Mouse (Mus musculus) erythroblast, embryonic 14.5 days (primary cell): Measurements from ENCODE around the gene Hoxa4. TPM values are rescaled to one million over a fixed set of nuclear protein-coding genes. Genes with fewer than 3 reads are reported as not detected.

Experiments
- H3K27me3 ChIP-seq: 2 replicates; pipeline ENCODE4 v1.6.1; 2012; ENCODE audit warnings: inconsistent platforms; ENCODE audit not compliant: control insufficient read depth
- H3K36me3 ChIP-seq: 2 replicates; pipeline ENCODE4 v1.6.1; 2012; ENCODE audit warnings: mild to moderate bottlenecking, inconsistent platforms; ENCODE audit not compliant: control insufficient read depth
- H3K4me1 ChIP-seq: 2 replicates; pipeline ENCODE4 v1.6.1; 2012; ENCODE audit warnings: inconsistent platforms; ENCODE audit not compliant: control insufficient read depth
- H3K4me3 ChIP-seq: replicated peaks from 2 replicates; pipeline ENCODE3; 2012; ENCODE audit warnings: moderate library complexity, mild to moderate bottlenecking, inconsistent platforms
- H3K9me3 ChIP-seq: 2 replicates; pipeline ENCODE4 v1.6.1; 2012; ENCODE audit warnings: low read length, inconsistent platforms, mixed read lengths; ENCODE audit not compliant: control insufficient read depth
- GATA1 ChIP-seq: IDR thresholded peaks from 2 replicates; pipeline ENCODE4 v1.6.1; 2012; ENCODE audit warnings: low read length, inconsistent platforms, mixed read lengths
- TAL1 ChIP-seq: IDR thresholded peaks from 3 replicates; pipeline ENCODE4 v1.6.1; 2012; ENCODE audit warnings: low read length, inconsistent platforms, mixed read lengths
- polyA plus RNA-seq: library from polyadenylated mRNA; stranded (reverse); fragments of >175 nt; gene quantifications from 2 replicates; pipeline ENCODE4 v1.2.3, GENCODE M21; 2012

Gene Hoxa4
- polyA plus RNA-seq: not detected in 2 replicates

DNA sequence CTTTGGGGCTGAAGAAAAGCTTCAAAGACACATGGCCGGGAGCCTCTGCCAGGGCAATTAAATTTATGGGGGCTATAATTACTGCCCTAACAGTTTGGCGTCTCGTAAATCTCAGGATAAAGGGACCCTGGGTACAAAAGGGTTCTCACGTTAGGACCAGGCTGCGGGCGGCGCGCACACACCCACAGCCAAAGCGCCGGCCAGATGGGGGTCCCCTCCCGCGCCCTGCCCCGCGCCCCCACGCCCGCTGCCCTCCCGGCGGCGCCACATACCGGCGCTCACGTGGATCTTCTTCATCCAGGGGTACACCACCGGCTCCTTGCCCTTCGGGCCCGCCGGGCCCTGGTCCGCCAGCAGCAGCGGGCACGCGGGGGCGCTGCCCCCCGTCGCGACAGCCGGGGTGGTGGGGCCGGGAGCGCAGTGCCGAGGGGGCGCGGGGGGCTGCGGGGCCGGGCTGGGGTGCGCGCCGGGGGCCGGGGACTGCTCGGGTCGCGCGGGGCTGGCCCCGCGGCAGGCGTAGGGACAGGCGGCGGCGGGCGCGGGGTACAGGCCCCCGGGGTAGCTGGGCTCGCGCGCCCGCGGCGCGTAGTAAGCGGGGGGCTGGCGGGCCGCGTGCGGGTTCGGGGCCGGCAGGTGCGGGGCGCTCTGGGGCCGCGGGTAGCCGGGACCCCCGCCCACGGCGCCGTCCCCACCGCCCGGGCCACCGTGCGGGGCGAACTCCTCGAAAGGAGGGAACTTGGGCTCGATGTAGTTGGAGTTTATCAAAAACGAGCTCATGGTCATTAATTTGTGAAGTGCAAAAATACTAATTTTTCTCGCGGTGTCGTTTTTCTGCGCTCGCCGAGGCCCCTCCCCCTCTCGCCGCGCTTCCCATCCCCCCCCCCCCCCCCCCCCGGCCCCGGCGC, at the start of gene Hoxa4:
Gene Hoxa4, minus strand, starts transcription at position 848 of the 905 bp plus-strand sequence.
- H3K27me3 ChIP-seq: peaks cover 99% of the 10 kb centered on the region
- peaks cover 4% of the 10 kb centered on the region for H3K4me1 ChIP-seq
- H3K9me3 ChIP-seq: peaks cover 3% of the 10 kb centered on the region; the same call in 1 of the 2 replicates
- peak within 1 kb of the TSS; percentile 50 for H3K4me3 ChIP-seq
- TF ChIP-seq TAL1: no peak
- TF ChIP-seq GATA1: no peak
- H3K36me3 ChIP-seq: no peaks in the 10 kb centered on the region

DNA sequence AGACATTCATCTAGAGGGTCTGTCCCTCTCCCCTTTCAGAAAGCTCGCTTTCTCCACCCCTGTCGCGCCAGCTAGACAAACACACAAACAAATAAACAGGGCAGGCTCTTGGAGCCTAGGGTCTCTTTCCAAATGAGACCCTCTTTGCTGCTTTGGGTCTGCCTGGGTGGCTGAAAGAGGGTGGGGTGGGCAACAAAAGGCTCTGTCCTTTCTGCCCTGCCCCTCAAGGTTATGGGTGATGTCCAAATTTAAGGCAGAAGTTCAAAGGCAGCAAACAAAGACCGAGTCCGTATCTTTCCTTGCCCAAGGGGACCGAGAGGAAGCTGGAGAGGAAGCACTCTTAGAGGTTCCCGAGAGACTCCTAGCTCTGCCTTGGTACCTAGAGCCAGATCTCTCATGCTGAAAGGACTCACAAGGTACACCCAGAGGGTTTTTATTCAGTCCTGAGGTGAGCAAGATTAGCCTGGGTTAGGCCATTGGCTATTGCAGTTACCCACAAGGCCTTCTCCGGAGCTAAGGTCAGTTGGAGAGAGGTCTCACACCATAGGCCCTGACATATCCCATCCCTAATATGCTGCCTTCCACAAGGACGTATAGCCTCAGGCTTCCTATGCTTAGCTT, 49.6 kb upstream of the Hoxa4 start:
- H3K27me3 ChIP-seq: peaks cover 100% of the 10 kb centered on the region
- no peak for TF ChIP-seq GATA1
- no peak for TF ChIP-seq TAL1
- H3K36me3 ChIP-seq: no peaks in the 10 kb centered on the region
- no peak overlapping the region for H3K4me3 ChIP-seq
- no peaks in the 10 kb centered on the region for H3K4me1 ChIP-seq
- no peaks in the 10 kb centered on the region for H3K9me3 ChIP-seq

DNA sequence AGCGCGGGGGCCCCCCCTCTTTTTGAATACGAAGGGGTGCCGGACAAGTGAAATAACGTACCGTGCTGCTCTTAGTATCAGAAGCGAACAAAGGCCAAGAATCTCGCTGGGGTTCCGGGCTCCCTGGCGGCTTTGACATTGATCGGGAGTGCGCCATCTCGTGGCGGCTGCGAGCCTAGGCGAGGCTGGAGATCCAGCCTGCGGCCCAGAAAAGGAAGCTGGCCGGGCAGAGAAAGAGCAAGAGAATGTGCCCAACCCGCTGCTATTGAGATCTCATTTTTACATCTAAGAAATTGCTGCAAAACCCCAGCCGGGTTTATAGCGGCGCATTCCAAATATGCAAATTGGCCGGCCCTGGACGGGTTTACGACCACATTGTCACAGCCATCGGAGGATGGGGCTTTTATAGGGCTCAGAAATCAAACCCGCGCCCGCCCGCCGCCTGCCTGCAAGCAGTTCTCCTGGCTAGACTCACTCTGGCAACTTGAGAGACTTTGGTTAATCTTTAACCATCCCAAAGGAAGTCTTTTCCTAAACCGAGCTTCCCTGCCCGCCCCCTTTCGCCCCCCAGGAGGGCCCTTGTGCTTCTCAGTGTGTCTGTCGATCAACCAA, 48.9 kb upstream of the Hoxa4 start, which contains the start of gene Hoxa10:
Gene Hoxa10, minus strand, starts transcription at position 466 of the 612 bp plus-strand sequence.
- Histone ChIP-seq H3K4me1 (no peaks in the 10 kb centered on the region), H3K4me3 (no peak within 1 kb of the TSS), H3K36me3 (no peaks in the 10 kb centered on the region), H3K27me3 (peaks cover 100% of the 10 kb centered on the region), H3K9me3 (no peaks in the 10 kb centered on the region)
- TF ChIP-seq TAL1 (no peak), GATA1 (no peak)

DNA sequence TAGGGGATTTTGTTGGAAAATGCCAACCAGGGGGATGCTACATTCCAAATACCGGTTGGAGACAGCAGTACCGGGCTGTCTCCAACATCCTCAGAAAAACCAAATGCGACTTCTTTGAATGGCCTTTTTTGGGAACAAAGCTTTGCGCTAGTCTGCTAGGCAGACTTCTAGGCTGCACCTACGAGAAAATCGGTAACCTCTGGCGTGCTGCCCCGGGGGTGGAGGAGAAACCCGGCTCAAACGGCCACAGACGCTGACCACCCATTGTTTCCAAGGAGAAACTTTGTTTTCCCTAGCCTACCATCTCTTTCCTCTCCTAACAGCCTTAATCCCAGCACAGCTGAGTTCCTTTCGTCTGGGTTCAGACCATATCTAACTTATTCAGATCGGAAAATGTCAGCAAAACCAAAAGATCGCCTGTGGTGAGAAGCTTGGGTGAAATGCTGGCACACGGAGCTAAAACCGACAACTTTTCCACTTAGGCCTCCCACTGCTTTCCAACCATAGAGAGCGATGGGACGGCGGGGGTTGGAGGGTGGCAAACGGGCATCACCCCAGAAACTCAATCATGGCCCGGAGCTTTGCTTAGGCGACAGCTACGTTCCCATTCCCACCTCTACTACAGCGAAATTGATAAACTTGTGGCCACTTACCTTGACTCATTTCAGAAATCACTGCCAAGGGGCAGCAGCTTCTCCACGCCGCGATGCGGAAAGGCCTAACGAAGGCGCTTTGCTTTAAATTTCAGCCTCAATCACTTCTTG, 48.3 kb upstream of the Hoxa4 start:
- Histone ChIP-seq H3K4me1 (no peaks in the 10 kb centered on the region), H3K4me3 (no peak overlapping the region), H3K9me3 (no peaks in the 10 kb centered on the region), H3K27me3 (peaks cover 100% of the 10 kb centered on the region), H3K36me3 (no peaks in the 10 kb centered on the region)
- TF ChIP-seq TAL1 (no peak), GATA1 (no peak)

DNA sequence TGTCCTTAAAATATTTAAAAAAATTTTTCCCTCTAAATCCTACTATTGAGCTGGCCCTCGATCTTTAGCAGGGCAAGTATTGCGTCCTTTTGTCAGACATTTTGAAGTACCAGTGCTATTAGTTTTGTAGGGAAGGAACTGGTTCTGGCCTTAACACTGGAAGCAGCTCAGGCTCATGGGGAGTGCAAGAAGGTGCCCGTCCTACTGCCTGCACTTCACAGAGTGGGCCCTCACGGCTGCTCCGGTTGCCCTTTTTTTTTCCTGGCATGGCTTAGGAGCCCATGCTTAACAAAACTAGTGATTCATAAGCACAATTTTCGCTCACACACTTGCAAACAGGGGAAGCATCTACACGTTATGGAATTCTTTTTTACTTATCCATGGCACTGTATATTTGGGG, 47.4 kb upstream of the Hoxa4 start:
- H3K9me3 ChIP-seq: no peaks in the 10 kb centered on the region; the same call in 1 of the 2 replicates
- no peak overlapping the region for H3K4me3 ChIP-seq
- H3K4me1 ChIP-seq: no peaks in the 10 kb centered on the region
- no peaks in the 10 kb centered on the region for H3K36me3 ChIP-seq
- peaks cover 100% of the 10 kb centered on the region for H3K27me3 ChIP-seq
- no peak for TF ChIP-seq GATA1

DNA sequence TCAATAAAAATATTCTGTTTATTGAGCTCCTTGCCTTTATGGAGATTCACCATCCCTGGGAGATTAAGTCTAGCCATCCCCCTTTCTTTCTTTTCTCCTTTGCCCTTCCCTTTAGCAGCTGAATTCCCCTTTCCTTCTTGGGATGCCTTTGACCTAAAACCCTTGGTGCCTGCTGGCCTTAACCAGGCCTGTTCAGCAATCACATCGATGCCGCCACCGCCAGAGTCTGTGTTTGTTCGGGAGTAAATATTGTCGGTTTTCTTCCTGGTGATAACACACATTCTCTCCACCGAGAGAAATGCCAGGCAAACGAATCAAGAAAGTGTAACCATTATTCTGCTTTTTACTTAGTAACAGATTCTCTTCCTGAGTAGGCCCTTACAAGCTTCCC, 46.6 kb upstream of the Hoxa4 start:
- H3K4me1 ChIP-seq: no peaks in the 10 kb centered on the region
- no peaks in the 10 kb centered on the region for H3K36me3 ChIP-seq
- H3K9me3 ChIP-seq: no peaks in the 10 kb centered on the region; the same call in 1 of the 2 replicates
- TF ChIP-seq TAL1 (no peak), GATA1 (no peak)
- no peak overlapping the region for H3K4me3 ChIP-seq
- peaks cover 100% of the 10 kb centered on the region for H3K27me3 ChIP-seq

DNA sequence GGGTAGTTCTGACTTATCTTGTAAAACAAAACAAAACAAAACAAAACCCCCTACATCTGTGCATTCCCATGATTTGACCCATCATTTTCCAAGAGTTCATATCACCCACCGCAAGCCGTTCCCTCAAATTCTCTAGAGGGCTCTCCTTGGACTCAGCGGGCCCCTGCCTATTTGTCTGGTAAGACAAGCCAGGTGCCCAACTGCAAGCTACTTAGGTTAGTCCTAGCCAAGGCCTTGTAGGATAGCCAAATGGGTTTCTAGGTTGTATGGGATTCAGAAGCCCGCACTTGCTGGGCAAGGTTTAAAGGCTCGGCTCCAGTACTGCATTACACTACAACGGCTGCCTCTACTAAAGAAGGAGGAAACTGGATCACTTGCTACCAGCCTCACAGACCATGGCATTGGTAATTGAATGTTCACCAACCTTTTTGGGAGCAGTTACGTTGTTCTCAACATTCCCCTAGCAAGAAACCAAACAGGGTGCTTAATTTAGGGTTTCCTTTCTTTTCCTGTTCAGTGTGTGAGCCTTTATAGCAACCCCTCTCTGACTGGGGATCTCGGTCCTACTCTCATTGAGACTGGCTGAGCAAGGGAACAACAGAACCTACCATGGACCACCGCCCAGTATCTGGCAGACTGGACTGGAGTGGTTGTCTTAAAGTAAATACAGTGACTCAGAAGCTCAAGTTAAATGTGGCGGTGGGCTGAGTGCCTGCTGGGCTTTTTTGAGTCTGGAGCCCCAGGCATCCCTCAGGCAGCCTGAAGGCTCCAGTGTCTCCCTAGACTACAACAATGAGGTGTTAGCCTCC, 46.0 kb upstream of the Hoxa4 start:
- H3K9me3 ChIP-seq: no peaks in the 10 kb centered on the region; the same call in 1 of the 2 replicates
- no peaks in the 10 kb centered on the region for H3K36me3 ChIP-seq
- TF ChIP-seq TAL1 (no peak), GATA1 (no peak)
- peaks cover 100% of the 10 kb centered on the region for H3K27me3 ChIP-seq
- no peak overlapping the region for H3K4me3 ChIP-seq
- no peaks in the 10 kb centered on the region for H3K4me1 ChIP-seq

DNA sequence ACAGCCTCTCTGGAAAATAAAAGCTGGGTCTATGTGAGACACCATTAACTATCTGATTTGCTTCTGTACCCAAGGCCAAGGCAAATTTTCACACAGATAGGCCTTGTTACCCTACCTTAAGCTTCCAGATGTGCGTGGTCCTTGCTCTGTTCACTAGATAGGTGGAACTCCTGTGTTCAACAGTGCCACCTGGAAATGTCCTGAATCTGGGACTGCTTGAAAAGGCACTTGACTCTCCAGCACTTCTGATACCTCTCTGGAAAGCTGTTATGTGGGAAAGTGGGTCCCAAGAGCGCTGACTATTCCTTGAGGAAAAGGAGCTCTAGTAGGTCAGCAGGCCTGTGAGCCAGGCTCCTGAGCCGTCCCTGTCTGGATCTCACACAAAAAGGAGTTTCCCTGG, 45.3 kb upstream of the Hoxa4 start:
- H3K36me3 ChIP-seq: no peaks in the 10 kb centered on the region
- peaks cover 100% of the 10 kb centered on the region for H3K27me3 ChIP-seq
- TF ChIP-seq TAL1: no peak
- no peak for TF ChIP-seq GATA1

More for the DNA sequence above, 45.3 kb upstream of the Hoxa4 start:
- no peaks in the 10 kb centered on the region; the same call in 1 of the 2 replicates for H3K9me3 ChIP-seq
- H3K4me3 ChIP-seq: no peak overlapping the region
- no peaks in the 10 kb centered on the region for H3K4me1 ChIP-seq
